Mouse (Mus musculus): ENCODE data around the gene Tnc.

DNA sequence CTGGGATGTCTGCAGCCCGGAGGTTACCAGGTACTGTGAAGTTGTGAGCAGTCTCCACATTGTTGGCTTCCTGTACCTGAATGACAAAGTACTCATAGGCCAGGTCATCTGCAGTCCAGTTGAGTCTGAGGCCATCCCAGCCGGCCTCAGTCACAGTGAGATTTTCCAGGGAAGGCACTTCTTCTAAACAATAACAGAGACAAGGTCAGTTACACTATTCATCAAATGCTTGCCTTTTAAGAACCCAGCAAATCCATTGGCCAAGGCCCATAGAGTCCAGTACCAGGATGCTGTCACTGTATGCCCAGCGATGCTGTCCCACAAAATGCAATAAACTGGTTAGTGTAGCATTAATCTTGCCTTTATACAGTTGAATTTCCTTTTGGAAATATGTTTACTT lies 46.0 kb downstream of the Tnc start:
- TF ChIP-seq POLR2A (IDR thresholded peaks at IDR 0.05; ENCODE audit: borderline replicate concordance, control insufficient read depth, low read depth, low read length) (no peak), CTCF (IDR thresholded peaks at IDR 0.05; ENCODE audit: control insufficient read depth, insufficient read depth, low read length) (no peak)
